Mouse (Mus musculus): ENCODE measurements around the gene Bst1. TPM values are rescaled to one million over a fixed set of nuclear protein-coding genes. Genes with fewer than 3 reads are reported as not detected.

The Bst1 gene
- polyA plus RNA-seq, 1 experiment from 2014 or later = 2.0 TPM

- H3K27ac ChIP-seq (ENCODE audit: low read length) = no peak overlapping the region
- ATAC-seq (ENCODE audit: low read depth) = 0 out of 2 replicates have a peak, but pooled peaks have one; percentile 24
Measured at GRCm38 (mm10) chr5:43824580-43824979, 5.9 kb downstream of the Bst1 start.

GRCm38 (mm10) chr5:43826883-43827282 lies 8.2 kb downstream of the Bst1 start:
- ATAC-seq (ENCODE audit: low read depth) = no peak
- Histone ChIP-seq H3K36me3 (ENCODE audit: control insufficient read depth, insufficient read depth, low read length) (no peaks in the 10 kb centered on the region), H3K9me3 (ENCODE audit: control insufficient read depth, low read length) (no peaks in the 10 kb centered on the region), H3K4me2 (ENCODE audit: low read depth, low read length) (no peak overlapping the region), H3K27me3 (ENCODE audit: control insufficient read depth, insufficient read depth, low read depth, low read length) (no peaks in the 10 kb centered on the region), H3K4me3 (ENCODE audit: low read length) (no peak overlapping the region), H3K27ac (ENCODE audit: low read length) (no peak overlapping the region), H3K9ac (ENCODE audit: low read length) (no peak overlapping the region), H3K4me1 (replicated peaks; ENCODE audit: control insufficient read depth, insufficient read depth, low read length) (no peaks in the 10 kb centered on the region)
- 81% methylated on average over 2 of the region's 2 CpGs for WGBS

More at GRCm38 (mm10) chr5:43824580-43824979, 5.9 kb downstream of the Bst1 start:
- Histone ChIP-seq H3K36me3 (ENCODE audit: control insufficient read depth, insufficient read depth, low read length) (no peaks in the 10 kb centered on the region), H3K9ac (ENCODE audit: low read length) (no peak overlapping the region), H3K9me3 (ENCODE audit: control insufficient read depth, low read length) (no peaks in the 10 kb centered on the region), H3K4me3 (ENCODE audit: low read length) (no peak overlapping the region), H3K27me3 (ENCODE audit: control insufficient read depth, insufficient read depth, low read depth, low read length) (no peaks in the 10 kb centered on the region), H3K4me2 (ENCODE audit: low read depth, low read length) (no peak overlapping the region), H3K4me1 (replicated peaks; ENCODE audit: control insufficient read depth, insufficient read depth, low read length) (no peaks in the 10 kb centered on the region)
- WGBS = 76% methylated on average over 3 of the region's 3 CpGs

- WGBS = 63% methylated on average over 9 of the region's 9 CpGs
Measured at GRCm38 (mm10) chr5:43827366-43827765, 8.7 kb downstream of the Bst1 start.

GRCm38 (mm10) chr5:43836590-43836989 lies 17.9 kb downstream of the Bst1 start:
- Histone ChIP-seq H3K4me3 (ENCODE audit: low read length) (no peak overlapping the region), H3K27me3 (ENCODE audit: control insufficient read depth, insufficient read depth, low read depth, low read length) (no peaks in the 10 kb centered on the region), H3K4me1 (replicated peaks; ENCODE audit: control insufficient read depth, insufficient read depth, low read length) (no peaks in the 10 kb centered on the region), H3K4me2 (ENCODE audit: low read depth, low read length) (no peak overlapping the region), H3K9me3 (ENCODE audit: control insufficient read depth, low read length) (no peaks in the 10 kb centered on the region), H3K27ac (ENCODE audit: low read length) (no peak overlapping the region), H3K9ac (ENCODE audit: low read length) (no peak overlapping the region), H3K36me3 (ENCODE audit: control insufficient read depth, insufficient read depth, low read length) (no peaks in the 10 kb centered on the region)
- ATAC-seq (ENCODE audit: low read depth) = no peak
- 89% methylated on average over 7 of the region's 7 CpGs for WGBS

More at GRCm38 (mm10) chr5:43827366-43827765, 8.7 kb downstream of the Bst1 start:
- H3K4me3 ChIP-seq (ENCODE audit: low read length) = no peak overlapping the region
- H3K9me3 ChIP-seq (ENCODE audit: control insufficient read depth, low read length) = no peaks in the 10 kb centered on the region
- no peaks in the 10 kb centered on the region for H3K27me3 ChIP-seq (ENCODE audit: control insufficient read depth, insufficient read depth, low read depth, low read length)
- no peak for ATAC-seq (ENCODE audit: low read depth)
- no peak overlapping the region for H3K4me2 ChIP-seq (ENCODE audit: low read depth, low read length)
- H3K4me1 ChIP-seq (replicated peaks; ENCODE audit: control insufficient read depth, insufficient read depth, low read length) = no peaks in the 10 kb centered on the region
- no peak overlapping the region for H3K27ac ChIP-seq (ENCODE audit: low read length)
- H3K36me3 ChIP-seq (ENCODE audit: control insufficient read depth, insufficient read depth, low read length) = no peaks in the 10 kb centered on the region
- no peak overlapping the region for H3K9ac ChIP-seq (ENCODE audit: low read length)

GRCm38 (mm10) chr5:43837372-43837771 lies 18.7 kb downstream of the Bst1 start:
- no peaks in the 10 kb centered on the region for H3K36me3 ChIP-seq (ENCODE audit: control insufficient read depth, insufficient read depth, low read length)
- WGBS = 47% methylated on average over 5 of the region's 5 CpGs
- no peaks in the 10 kb centered on the region for H3K4me1 ChIP-seq (replicated peaks; ENCODE audit: control insufficient read depth, insufficient read depth, low read length)
- no peaks in the 10 kb centered on the region for H3K27me3 ChIP-seq (ENCODE audit: control insufficient read depth, insufficient read depth, low read depth, low read length)
- H3K9me3 ChIP-seq (ENCODE audit: control insufficient read depth, low read length) = no peaks in the 10 kb centered on the region
- no peak overlapping the region for H3K4me2 ChIP-seq (ENCODE audit: low read depth, low read length)
- no peak for ATAC-seq (ENCODE audit: low read depth)
- H3K9ac ChIP-seq (ENCODE audit: low read length) = no peak overlapping the region
- no peak overlapping the region for H3K4me3 ChIP-seq (ENCODE audit: low read length)
- H3K27ac ChIP-seq (ENCODE audit: low read length) = no peak overlapping the region

GRCm38 (mm10) chr5:43841144-43842010 lies 22.7 kb downstream of the Bst1 start:
- no peaks in the 10 kb centered on the region; the same call in 1 of the 2 replicates for H3K4me1 ChIP-seq (replicated peaks; ENCODE audit: control insufficient read depth, insufficient read depth, low read length)
- H3K36me3 ChIP-seq (ENCODE audit: control insufficient read depth, insufficient read depth, low read length) = no peaks in the 10 kb centered on the region
- ATAC-seq (ENCODE audit: low read depth) = peak; percentile 77
- H3K4me3 ChIP-seq (ENCODE audit: low read length) = peak overlapping the region; percentile 24
- 0 out of 2 replicates have a peak overlapping the region, but pooled peaks have one; percentile 12 for H3K9ac ChIP-seq (ENCODE audit: low read length)
- peak overlapping the region; percentile 53 for H3K4me2 ChIP-seq (ENCODE audit: low read depth, low read length)
- no peaks in the 10 kb centered on the region for H3K9me3 ChIP-seq (ENCODE audit: control insufficient read depth, low read length)
- H3K27me3 ChIP-seq (ENCODE audit: control insufficient read depth, insufficient read depth, low read depth, low read length) = no peaks in the 10 kb centered on the region
- peak overlapping the region; percentile 35; the same call in 1 of the 2 replicates for H3K27ac ChIP-seq (ENCODE audit: low read length)
- WGBS = 19% methylated on average over 11 of the region's 11 CpGs

GRCm38 (mm10) chr5:43842011-43842285 lies 23.3 kb downstream of the Bst1 start:
- H3K4me2 ChIP-seq (ENCODE audit: low read depth, low read length) = peak overlapping the region; percentile 53
- peak overlapping the region; percentile 35; the same call in 1 of the 2 replicates for H3K27ac ChIP-seq (ENCODE audit: low read length)
- peak; percentile 19; the same call in 1 of the 2 replicates for ATAC-seq (ENCODE audit: low read depth)
- no peaks in the 10 kb centered on the region; the same call in 1 of the 2 replicates for H3K4me1 ChIP-seq (replicated peaks; ENCODE audit: control insufficient read depth, insufficient read depth, low read length)
- WGBS = 61% methylated on average over 5 of the region's 5 CpGs
- H3K4me3 ChIP-seq (ENCODE audit: low read length) = peak overlapping the region; percentile 24
- H3K27me3 ChIP-seq (ENCODE audit: control insufficient read depth, insufficient read depth, low read depth, low read length) = no peaks in the 10 kb centered on the region
- no peaks in the 10 kb centered on the region for H3K36me3 ChIP-seq (ENCODE audit: control insufficient read depth, insufficient read depth, low read length)
- 0 out of 2 replicates have a peak overlapping the region, but pooled peaks have one; percentile 12 for H3K9ac ChIP-seq (ENCODE audit: low read length)
- no peaks in the 10 kb centered on the region for H3K9me3 ChIP-seq (ENCODE audit: control insufficient read depth, low read length)

- Histone ChIP-seq H3K4me1 (replicated peaks; ENCODE audit: control insufficient read depth, insufficient read depth, low read length) (no peaks in the 10 kb centered on the region; the same call in 1 of the 2 replicates), H3K4me3 (ENCODE audit: low read length) (no peak overlapping the region), H3K9me3 (ENCODE audit: control insufficient read depth, low read length) (no peaks in the 10 kb centered on the region), H3K9ac (ENCODE audit: low read length) (no peak overlapping the region), H3K27me3 (ENCODE audit: control insufficient read depth, insufficient read depth, low read depth, low read length) (no peaks in the 10 kb centered on the region), H3K4me2 (ENCODE audit: low read depth, low read length) (no peak overlapping the region), H3K27ac (ENCODE audit: low read length) (no peak overlapping the region), H3K36me3 (ENCODE audit: control insufficient read depth, insufficient read depth, low read length) (no peaks in the 10 kb centered on the region)
- 46% methylated on average over 3 of the region's 3 CpGs for WGBS
- ATAC-seq (ENCODE audit: low read depth) = no peak
Measured at GRCm38 (mm10) chr5:43842576-43843155, 24.0 kb downstream of the Bst1 start.

- no peaks in the 10 kb centered on the region for H3K27me3 ChIP-seq (ENCODE audit: control insufficient read depth, insufficient read depth, low read depth, low read length)
- H3K4me1 ChIP-seq (replicated peaks; ENCODE audit: control insufficient read depth, insufficient read depth, low read length) = no peaks in the 10 kb centered on the region; the same call in 1 of the 2 replicates
- H3K4me3 ChIP-seq (ENCODE audit: low read length) = no peak overlapping the region
- no peaks in the 10 kb centered on the region for H3K9me3 ChIP-seq (ENCODE audit: control insufficient read depth, low read length)
- WGBS = 68% methylated on average over 5 of the region's 5 CpGs
- H3K9ac ChIP-seq (ENCODE audit: low read length) = no peak overlapping the region
- H3K4me2 ChIP-seq (ENCODE audit: low read depth, low read length) = no peak overlapping the region
- ATAC-seq (ENCODE audit: low read depth) = no peak
- no peak overlapping the region for H3K27ac ChIP-seq (ENCODE audit: low read length)
- no peaks in the 10 kb centered on the region for H3K36me3 ChIP-seq (ENCODE audit: control insufficient read depth, insufficient read depth, low read length)
Measured at GRCm38 (mm10) chr5:43845083-43845482, 26.4 kb downstream of the Bst1 start.
